Mouse (Mus musculus) spleen, adult 2 months (tissue): ENCODE measurements around the gene Gm42906.

ENCODE experiments used
- CTCF ChIP-seq: fragments of 200-500 bp; IDR thresholded peaks from 2 replicates; pipeline ENCODE4 v1.5.1; 2011; ENCODE audit warnings: mild to moderate bottlenecking, inconsistent platforms; ENCODE audit not compliant: insufficient read depth, insufficient read length, insufficient replicate concordance; ENCODE audit errors: extremely low read depth
- POLR2A ChIP-seq: fragments of 200-500 bp; IDR thresholded peaks from 2 replicates; pipeline ENCODE4 v1.6.1; 2011; ENCODE audit warnings: low read depth, low read length, inconsistent platforms

- TF ChIP-seq POLR2A, result no peak
- no peak for TF ChIP-seq CTCF
Observed at GRCm38 (mm10) chr5:151202925-151203324, 225.0 kb downstream of the Gm42906 start.
